Mouse (Mus musculus): ENCODE measurements around the gene Slc12a7. TPM values are rescaled to one million over a fixed set of nuclear protein-coding genes. Genes with fewer than 3 reads are reported as not detected.
A peak's percentile ranks its signal among the peaks of the same experiment; 100 is the strongest.

Slc12a7 gene
- polyA plus RNA-seq, 1 experiment from 2014 or later: 18.4 TPM

DNA sequence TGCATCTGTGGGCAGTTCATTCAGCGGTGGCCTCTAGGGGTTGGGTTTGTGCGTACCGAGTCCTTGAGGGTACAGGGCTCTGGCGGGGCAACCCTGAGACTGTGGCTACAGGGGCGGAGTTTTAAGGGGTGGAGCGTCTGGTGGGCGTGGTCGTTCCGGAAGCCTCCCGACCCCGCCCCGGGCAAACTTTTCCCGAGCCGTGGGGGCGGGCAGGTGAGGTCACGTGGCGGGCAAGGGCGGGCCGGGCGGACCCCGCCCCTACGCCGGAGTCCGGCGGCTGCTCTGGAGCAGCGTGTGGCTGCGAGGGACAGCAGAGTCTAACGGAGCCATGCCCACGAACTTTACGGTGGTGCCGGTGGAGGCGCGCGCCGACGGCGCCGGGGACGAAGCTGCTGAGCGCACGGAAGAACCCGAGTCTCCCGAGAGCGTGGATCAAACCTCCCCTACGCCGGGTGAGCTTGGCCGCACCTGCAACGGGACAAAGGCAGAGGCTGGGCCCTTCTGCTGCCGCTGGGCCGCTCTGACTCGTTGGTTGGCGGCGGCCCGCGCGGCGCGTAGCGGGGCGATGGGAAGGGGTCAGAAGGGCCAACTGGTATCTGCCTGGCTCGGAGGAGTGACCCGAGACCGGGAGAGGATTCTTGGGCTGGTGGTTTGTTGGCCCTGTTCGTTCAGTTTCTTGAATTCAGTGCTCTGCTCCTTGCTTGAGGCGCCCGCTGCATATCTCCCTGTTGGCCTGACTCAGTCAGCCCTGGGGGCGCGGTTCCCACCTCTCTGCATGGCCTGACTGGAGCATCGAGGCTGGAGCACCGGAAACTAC is 30.8 kb downstream of the Slc12a7 start:
- H3K27me3 ChIP-seq: no peaks in the 10 kb centered on the region
- H3K27ac ChIP-seq (replicated peaks): peak overlapping the region; percentile 30; the same call in 1 of the 2 replicates
- peak overlapping the region; percentile 56 for H3K9ac ChIP-seq
- under 1% methylated on average over 70 of the region's 70 CpGs for WGBS
- H3K4me2 ChIP-seq (replicated peaks): peak overlapping the region; percentile 89
- H3K36me3 ChIP-seq: no peaks in the 10 kb centered on the region
- H3K4me3 ChIP-seq (replicated peaks): peak overlapping the region; percentile 66
- peaks cover 39% of the 10 kb centered on the region for H3K4me1 ChIP-seq
- peak; percentile 90 for ATAC-seq (ENCODE audit: insufficient number of reproducible peaks, low FRiP score, low TSS enrichment, low read depth)
- no peaks in the 10 kb centered on the region for H3K9me3 ChIP-seq (replicated peaks)

DNA sequence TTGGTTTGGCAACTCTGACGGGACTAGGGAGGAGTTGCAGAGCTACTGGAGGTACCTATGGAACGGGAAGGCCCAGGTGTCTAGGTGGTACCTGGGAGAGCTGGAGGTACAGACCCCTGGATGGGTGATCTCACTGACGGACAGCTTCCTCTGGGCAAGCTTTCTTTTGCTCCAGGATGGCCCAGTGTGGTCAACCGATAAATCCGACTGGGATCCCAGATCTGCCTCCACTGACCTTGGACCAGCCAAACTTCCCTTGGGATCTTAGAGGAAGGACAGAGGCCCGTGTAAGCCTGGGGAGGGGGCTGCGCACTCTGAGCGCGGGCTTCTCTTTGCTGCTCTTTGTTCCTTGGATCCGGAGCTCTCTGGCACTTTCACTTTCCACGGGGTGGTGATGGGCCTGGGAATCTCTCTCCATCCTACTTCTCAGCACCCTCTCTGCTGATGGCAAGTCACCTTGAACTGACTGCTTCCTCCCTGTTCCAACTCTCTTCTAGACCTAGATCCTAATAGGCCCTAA is 31.4 kb downstream of the Slc12a7 start:
- peak overlapping the region; percentile 89 for H3K4me2 ChIP-seq (replicated peaks)
- H3K27ac ChIP-seq (replicated peaks): no peak overlapping the region; the same call in none of the 2 replicates
- H3K9ac ChIP-seq: peak overlapping the region; percentile 56
- H3K36me3 ChIP-seq: no peaks in the 10 kb centered on the region
- no peaks in the 10 kb centered on the region for H3K9me3 ChIP-seq (replicated peaks)
- no peaks in the 10 kb centered on the region for H3K27me3 ChIP-seq
- peaks cover 40% of the 10 kb centered on the region for H3K4me1 ChIP-seq
- 3% methylated on average over 11 of the region's 11 CpGs for WGBS
- no peak for ATAC-seq (ENCODE audit: insufficient number of reproducible peaks, low FRiP score, low TSS enrichment, low read depth)
- peak overlapping the region; percentile 66 for H3K4me3 ChIP-seq (replicated peaks)

DNA sequence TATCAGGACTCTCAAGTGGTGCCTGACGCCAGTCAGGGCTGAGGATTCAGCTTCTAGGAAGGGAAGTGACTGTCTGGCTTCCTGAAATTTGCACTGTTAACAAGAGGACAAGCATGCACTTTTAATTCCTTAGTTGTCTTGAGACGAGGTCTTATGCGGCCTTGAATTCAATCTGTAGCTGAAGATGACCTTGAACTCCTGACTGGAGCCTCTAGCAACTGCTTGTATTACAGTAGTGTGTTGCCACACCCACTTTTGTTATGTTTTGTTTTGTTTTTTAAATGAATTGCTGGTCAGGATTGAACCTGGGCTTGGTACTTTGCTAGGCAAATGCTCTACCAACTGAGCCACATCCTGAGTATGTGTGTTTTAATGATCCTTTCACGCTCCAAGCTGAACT is 32.5 kb downstream of the Slc12a7 start:
- Histone ChIP-seq H3K9ac (no peak overlapping the region), H3K4me3 (replicated peaks) (peak overlapping the region; percentile 66; the same call in 1 of the 2 replicates)
- WGBS: 70% methylated on average over 4 of the region's 4 CpGs

DNA sequence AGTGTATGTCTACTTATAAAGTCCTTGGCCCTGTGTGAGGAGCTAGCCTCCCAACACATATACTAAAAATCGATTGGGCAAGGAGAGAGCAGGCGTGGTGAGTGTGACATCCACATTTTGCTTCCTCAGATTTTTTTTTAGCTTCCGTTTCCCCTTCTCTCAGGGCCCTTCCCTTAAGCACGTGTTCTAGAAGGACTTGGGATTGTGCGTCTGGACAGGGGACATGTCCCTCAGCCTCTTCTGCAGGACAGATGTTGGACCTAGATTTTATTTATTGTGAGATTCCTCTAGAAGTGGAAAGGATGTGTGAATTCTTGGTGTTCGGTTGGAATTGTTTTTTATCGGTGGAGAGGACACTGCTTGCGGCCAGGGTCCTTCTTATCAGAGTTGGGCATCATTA is 34.3 kb downstream of the Slc12a7 start:
- H3K9me3 ChIP-seq (replicated peaks): no peaks in the 10 kb centered on the region
- no peak overlapping the region for H3K27ac ChIP-seq (replicated peaks)
- ATAC-seq (ENCODE audit: insufficient number of reproducible peaks, low FRiP score, low TSS enrichment, low read depth): no peak
- H3K27me3 ChIP-seq: no peaks in the 10 kb centered on the region
- H3K4me2 ChIP-seq (replicated peaks): no peak overlapping the region
- no peak overlapping the region for H3K9ac ChIP-seq
- no peak overlapping the region for H3K4me3 ChIP-seq (replicated peaks)
- no peaks in the 10 kb centered on the region for H3K36me3 ChIP-seq
- WGBS: 66% methylated on average over 8 of the region's 8 CpGs
- H3K4me1 ChIP-seq: peaks cover 54% of the 10 kb centered on the region

More for the DNA sequence above, 32.5 kb downstream of the Slc12a7 start:
- Histone ChIP-seq H3K27ac (replicated peaks) (no peak overlapping the region), H3K4me2 (replicated peaks) (peak overlapping the region; percentile 89), H3K4me1 (peaks cover 40% of the 10 kb centered on the region), H3K27me3 (no peaks in the 10 kb centered on the region), H3K36me3 (no peaks in the 10 kb centered on the region), H3K9me3 (replicated peaks) (no peaks in the 10 kb centered on the region)
- ATAC-seq (ENCODE audit: insufficient number of reproducible peaks, low FRiP score, low TSS enrichment, low read depth): no peak

DNA sequence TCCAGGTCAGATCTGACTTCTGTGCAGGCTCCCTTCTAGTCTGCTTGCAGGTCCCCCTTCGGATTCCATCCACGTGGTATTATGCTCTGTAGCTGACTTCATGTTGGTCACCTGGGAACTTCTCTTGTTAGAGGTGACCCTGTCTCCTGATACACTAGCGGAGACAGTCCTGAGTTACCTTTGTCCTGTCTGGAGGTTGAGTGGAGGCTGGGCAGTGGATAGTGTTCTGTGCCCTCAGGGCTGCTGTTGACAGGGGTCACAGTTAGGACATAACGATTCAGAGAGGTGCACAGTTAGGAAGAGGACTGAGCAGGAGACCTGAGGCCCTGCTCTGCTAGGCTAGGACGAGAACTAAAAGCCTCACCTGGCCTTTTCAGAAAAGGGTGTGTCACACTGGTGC is 34.9 kb downstream of the Slc12a7 start:
- Histone ChIP-seq H3K27ac (replicated peaks) (no peak overlapping the region), H3K9ac (no peak overlapping the region), H3K9me3 (replicated peaks) (no peaks in the 10 kb centered on the region), H3K4me1 (peaks cover 59% of the 10 kb centered on the region), H3K27me3 (no peaks in the 10 kb centered on the region), H3K4me3 (replicated peaks) (no peak overlapping the region), H3K4me2 (replicated peaks) (no peak overlapping the region), H3K36me3 (no peaks in the 10 kb centered on the region)
- ATAC-seq (ENCODE audit: insufficient number of reproducible peaks, low FRiP score, low TSS enrichment, low read depth): no peak
- 70% methylated on average over 5 of the region's 5 CpGs for WGBS

DNA sequence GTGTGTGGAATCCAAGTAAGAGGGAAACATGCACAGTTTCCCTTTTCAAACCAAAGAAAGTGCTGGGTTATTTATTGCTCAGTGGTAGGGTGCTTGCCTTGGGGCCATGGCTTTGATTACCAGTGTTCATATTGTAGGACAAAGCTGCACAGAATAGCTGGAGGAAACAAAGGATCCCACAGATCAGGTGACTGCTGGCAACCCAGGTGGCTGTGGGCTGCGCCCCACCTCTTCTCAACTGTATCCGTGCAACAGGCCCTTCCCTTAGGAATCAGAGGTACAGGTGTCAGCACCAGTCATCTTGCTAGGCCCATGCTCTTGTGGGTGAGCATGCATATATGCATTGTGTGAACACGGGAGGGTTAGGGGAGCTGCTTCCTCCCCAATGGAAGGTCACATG is 35.4 kb downstream of the Slc12a7 start:
- peaks cover 59% of the 10 kb centered on the region for H3K4me1 ChIP-seq
- H3K27me3 ChIP-seq: no peaks in the 10 kb centered on the region
- no peak overlapping the region for H3K4me2 ChIP-seq (replicated peaks)
- H3K9ac ChIP-seq: no peak overlapping the region
- H3K36me3 ChIP-seq: no peaks in the 10 kb centered on the region
- no peaks in the 10 kb centered on the region for H3K9me3 ChIP-seq (replicated peaks)
- no peak overlapping the region for H3K4me3 ChIP-seq (replicated peaks)
- 68% methylated on average over 3 of the region's 3 CpGs for WGBS
- no peak overlapping the region for H3K27ac ChIP-seq (replicated peaks)
- ATAC-seq (ENCODE audit: insufficient number of reproducible peaks, low FRiP score, low TSS enrichment, low read depth): peak; percentile 12; the same call in 1 of the 2 replicates

DNA sequence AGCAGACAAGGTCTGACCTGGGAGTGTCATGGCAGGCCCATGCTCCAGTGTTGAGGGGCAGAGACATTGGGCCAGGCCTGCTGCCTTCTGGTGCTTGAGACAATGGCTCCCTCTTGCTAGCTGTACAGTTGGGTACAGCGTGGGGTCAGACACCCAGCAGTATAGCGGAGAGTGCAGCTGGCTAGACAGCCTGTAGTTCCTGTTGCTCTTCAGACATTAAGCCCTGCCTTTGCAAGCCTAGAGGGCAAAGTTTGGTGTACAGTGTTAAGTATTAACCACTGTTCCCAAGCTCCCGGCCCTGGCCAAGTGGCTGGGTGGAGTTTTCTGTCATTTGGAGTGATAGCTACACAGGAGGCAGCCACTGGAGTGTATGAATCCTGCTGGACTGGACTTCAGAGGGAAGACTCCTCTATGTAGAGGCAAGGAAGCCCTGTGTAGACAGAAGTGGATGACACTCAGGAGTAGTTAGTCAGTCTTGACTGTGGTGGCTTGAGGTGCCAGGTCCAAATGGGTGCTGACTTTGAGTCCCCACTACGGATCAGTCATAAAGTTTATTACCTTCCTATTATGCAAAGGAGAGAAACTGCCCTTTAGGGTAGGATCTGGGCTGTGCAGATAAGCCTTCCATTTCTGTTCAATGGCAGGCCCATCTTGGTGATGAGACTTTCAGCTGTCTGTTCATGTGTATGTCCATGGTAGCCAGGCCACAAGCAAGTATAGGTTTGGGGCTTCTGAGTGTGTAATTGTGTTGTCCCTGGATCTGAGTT is 37.2 kb downstream of the Slc12a7 start:
- Histone ChIP-seq H3K9ac (no peak overlapping the region), H3K4me2 (replicated peaks) (no peak overlapping the region), H3K9me3 (replicated peaks) (no peaks in the 10 kb centered on the region), H3K36me3 (no peaks in the 10 kb centered on the region), H3K27me3 (no peaks in the 10 kb centered on the region), H3K4me3 (replicated peaks) (no peak overlapping the region), H3K4me1 (peaks cover 53% of the 10 kb centered on the region), H3K27ac (replicated peaks) (no peak overlapping the region)
- no peak for ATAC-seq (ENCODE audit: insufficient number of reproducible peaks, low FRiP score, low TSS enrichment, low read depth)
- 78% methylated on average over 4 of the region's 4 CpGs for WGBS

DNA sequence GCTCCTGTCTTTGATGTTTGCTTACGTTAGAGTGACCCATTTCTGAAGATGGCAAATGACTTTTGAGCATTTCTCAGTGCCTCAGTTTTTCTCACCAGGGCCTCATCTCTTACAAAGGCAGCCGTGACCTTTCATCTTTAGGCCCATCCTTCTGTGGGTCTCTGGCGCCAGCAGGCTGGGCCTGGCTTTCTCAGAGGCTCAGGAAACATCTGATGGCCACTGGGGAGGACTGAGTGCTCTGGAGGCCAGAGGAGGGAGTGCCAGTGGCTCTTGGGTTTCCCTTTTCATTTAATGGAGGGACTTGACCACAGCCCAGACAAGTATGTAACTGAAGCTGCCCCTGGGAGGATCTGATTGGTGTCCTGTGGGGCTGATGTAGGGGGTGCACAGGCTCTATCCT is 38.2 kb downstream of the Slc12a7 start:
- Histone ChIP-seq H3K9me3 (replicated peaks) (no peaks in the 10 kb centered on the region), H3K27me3 (no peaks in the 10 kb centered on the region), H3K4me2 (replicated peaks) (no peak overlapping the region), H3K4me3 (replicated peaks) (no peak overlapping the region), H3K27ac (replicated peaks) (no peak overlapping the region), H3K4me1 (peaks cover 47% of the 10 kb centered on the region), H3K9ac (no peak overlapping the region), H3K36me3 (no peaks in the 10 kb centered on the region)
- no peak for ATAC-seq (ENCODE audit: insufficient number of reproducible peaks, low FRiP score, low TSS enrichment, low read depth)
- whole genome bisulfite sequencing: 51% methylated on average over 3 of the region's 3 CpGs

DNA sequence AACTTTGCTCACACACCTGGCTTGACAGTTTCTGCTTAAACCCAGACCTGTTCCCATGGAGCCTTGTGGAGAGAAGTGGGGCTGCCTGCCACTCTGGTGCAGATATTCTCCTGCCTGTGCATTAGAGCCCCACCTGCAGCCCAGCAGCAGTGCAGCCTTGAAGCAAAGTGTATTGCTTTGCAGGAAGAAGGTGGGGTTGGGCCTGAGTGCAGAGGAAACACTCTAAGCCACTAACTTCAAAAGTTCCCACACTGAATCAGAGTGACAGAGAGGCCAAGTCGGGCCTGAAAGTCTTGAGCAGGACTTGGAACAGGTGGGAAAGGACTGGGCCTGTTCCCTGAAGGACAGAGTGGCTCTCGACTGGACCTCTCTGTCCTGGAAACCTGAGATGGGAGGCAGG is 39.8 kb downstream of the Slc12a7 start:
- Histone ChIP-seq H3K27ac (replicated peaks) (peak overlapping the region; percentile 45), H3K4me1 (peaks cover 41% of the 10 kb centered on the region), H3K36me3 (no peaks in the 10 kb centered on the region), H3K9me3 (replicated peaks) (no peaks in the 10 kb centered on the region), H3K4me2 (replicated peaks) (no peak overlapping the region), H3K4me3 (replicated peaks) (no peak overlapping the region), H3K9ac (no peak overlapping the region), H3K27me3 (no peaks in the 10 kb centered on the region)
- ATAC-seq (ENCODE audit: insufficient number of reproducible peaks, low FRiP score, low TSS enrichment, low read depth): no peak
- WGBS: 33% methylated on average over 2 of the region's 2 CpGs

DNA sequence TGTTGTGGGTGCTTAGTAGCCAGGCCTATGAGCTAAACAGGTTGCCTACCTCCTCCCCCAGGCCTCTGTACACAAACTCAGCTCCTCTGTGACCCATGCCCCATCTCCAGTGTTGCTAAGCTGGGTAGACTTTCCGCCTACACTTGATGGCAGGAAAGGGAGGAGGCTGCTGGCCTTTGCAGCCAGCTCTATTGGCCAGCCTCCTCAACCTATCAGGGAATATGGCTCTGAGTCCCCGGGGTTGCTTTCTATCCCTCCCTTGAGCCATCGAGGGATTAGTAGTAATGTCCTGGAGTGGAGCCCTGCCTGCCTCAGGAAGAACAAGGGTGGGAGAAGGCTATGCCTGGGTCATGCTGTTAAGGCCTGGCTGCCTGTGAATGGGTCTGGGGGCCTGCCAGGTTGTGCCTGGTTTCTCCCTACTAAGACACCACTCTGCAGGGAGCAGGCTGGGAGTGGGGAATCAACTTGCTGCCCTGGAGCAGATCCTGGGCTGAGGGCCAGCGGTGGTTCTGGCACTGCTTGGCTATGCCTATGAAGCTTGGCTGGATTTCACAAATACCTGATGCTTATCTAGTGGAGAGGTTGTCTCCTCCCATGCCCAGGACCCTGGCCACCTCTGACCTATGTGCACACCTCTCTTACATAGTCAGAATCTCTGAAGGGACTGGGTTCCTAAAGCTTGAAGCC is 40.8 kb downstream of the Slc12a7 start:
- Histone ChIP-seq H3K27ac (replicated peaks) (peak overlapping the region; percentile 45; the same call in 1 of the 2 replicates), H3K27me3 (no peaks in the 10 kb centered on the region), H3K9ac (no peak overlapping the region), H3K4me3 (replicated peaks) (no peak overlapping the region), H3K9me3 (replicated peaks) (no peaks in the 10 kb centered on the region), H3K36me3 (no peaks in the 10 kb centered on the region), H3K4me1 (peaks cover 33% of the 10 kb centered on the region), H3K4me2 (replicated peaks) (no peak overlapping the region)
- WGBS: 49% methylated on average over 4 of the region's 4 CpGs
- ATAC-seq (ENCODE audit: insufficient number of reproducible peaks, low FRiP score, low TSS enrichment, low read depth): no peak

DNA sequence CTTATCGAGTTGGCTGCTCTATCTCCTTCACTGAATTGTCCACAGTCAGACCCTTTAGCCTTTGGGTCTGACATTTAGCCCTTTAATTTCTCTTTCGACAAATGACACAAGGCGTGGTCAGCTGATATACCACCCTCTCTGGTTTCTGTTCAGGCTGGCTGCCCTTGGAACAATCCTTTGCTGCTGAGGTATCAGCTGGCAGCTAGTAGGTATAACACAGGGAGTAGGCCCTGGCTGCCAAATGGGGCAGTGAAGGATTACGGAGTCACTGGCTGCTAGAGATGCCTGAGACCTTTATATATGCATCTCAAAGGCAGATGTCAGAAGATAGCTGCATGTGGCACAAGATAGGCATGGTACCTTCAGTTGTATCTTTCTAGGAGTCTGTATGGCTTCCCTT is 42.9 kb downstream of the Slc12a7 start:
- ATAC-seq (ENCODE audit: insufficient number of reproducible peaks, low FRiP score, low TSS enrichment, low read depth): no peak
- WGBS: 81% methylated on average over 4 of the region's 4 CpGs

More for the DNA sequence above, 42.9 kb downstream of the Slc12a7 start:
- Histone ChIP-seq H3K4me2 (replicated peaks) (no peak overlapping the region), H3K27me3 (no peaks in the 10 kb centered on the region), H3K27ac (replicated peaks) (no peak overlapping the region), H3K4me3 (replicated peaks) (no peak overlapping the region), H3K9me3 (replicated peaks) (no peaks in the 10 kb centered on the region), H3K9ac (no peak overlapping the region), H3K4me1 (peaks cover 30% of the 10 kb centered on the region), H3K36me3 (no peaks in the 10 kb centered on the region)
